Mouse (Mus musculus) heart, adult 8-10 months (tissue): ENCODE data around the gene Nudt15. TPM values are rescaled to one million over a fixed set of nuclear protein-coding genes. Genes with fewer than 3 reads are reported as not detected.
A peak's percentile ranks its signal among the peaks of the same experiment; 100 is the strongest.

Source experiments
- DNase-seq: peaks from one replicate; pipeline ENCODE4 v3.0.0; 2022; ENCODE audit warnings: low spot score
- total RNA-seq, 4 experiments: library from RNA; stranded (reverse); gene quantifications; 2 replicates each; pipeline ENCODE4 v1.2.4; 2022

The Nudt15 gene
- total RNA-seq, 4 experiments from 2014 or later, result 7.4 to 10.5 (median 8.8) TPM

DNA sequence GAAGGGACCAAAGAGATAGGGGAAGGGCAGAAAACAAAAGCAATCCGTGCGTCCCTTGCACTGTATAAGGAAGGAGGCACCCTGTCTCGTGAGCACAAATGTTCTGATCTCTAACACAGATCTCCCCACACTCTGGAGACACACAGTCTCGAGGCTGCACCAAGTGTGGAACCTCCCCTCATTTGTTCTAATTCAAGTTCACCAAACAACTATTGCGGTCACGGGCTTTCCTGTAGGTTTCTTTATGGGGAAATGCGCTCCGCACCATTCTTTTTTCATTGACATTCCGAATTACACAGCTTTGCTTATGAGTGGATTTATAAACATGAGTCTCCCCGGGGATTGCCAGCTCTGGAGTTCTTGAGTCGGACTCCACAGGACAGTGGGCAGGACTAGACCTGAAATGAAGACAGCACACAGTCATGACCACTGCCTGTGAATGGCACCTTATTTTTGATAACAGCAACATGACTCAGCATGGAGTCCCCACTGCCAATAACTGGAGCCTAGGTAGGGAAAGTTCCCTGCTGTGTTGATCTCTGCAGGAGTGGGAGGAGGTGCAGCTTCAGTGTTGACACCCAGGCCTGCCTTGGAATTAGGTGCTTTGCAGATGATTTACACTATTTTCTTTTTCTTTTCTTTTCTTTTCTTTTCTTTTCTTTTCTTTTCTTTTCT, 40.2 kb downstream of the Nudt15 start:
- DNase-seq, result no peak

DNA sequence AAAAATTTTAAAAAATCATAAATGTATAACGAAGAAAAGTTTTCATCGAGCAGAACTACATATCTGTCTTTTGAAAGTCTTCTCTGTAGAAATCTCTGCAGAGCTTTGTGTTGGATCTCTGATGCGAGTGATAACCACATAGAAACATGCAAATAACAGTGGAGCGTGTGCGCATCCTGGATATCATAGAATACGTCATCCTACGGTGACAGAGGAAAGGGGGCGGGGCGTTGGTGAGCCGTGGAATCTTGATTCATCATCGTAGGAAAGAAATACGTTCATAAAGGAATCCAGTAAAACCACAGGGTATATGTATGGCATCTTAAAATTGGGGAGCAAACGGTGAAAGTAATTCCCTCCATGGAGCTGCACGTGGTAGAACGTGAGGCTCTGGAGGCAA, 40.8 kb downstream of the Nudt15 start:
- no peak for DNase-seq

DNA sequence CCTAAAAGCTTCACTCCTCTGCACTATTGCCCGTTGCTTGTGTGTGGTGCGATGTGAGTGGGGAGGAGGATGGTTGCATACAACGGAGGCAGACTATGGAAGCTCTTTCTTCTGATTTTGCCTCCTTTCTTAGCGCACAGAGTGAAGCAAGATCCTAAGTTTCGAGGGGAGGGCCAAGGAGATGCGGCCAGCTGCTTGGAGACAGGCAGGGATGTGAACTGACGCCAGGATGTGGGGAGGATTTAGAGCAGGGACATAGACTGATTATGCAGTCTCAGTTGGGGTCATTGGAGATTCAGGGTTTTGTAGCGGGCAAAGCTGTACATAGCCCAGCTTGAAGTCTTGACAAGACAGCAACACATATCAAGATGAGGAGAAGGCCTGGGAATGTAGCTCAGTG, 41.8 kb downstream of the Nudt15 start:
- no peak for DNase-seq

DNA sequence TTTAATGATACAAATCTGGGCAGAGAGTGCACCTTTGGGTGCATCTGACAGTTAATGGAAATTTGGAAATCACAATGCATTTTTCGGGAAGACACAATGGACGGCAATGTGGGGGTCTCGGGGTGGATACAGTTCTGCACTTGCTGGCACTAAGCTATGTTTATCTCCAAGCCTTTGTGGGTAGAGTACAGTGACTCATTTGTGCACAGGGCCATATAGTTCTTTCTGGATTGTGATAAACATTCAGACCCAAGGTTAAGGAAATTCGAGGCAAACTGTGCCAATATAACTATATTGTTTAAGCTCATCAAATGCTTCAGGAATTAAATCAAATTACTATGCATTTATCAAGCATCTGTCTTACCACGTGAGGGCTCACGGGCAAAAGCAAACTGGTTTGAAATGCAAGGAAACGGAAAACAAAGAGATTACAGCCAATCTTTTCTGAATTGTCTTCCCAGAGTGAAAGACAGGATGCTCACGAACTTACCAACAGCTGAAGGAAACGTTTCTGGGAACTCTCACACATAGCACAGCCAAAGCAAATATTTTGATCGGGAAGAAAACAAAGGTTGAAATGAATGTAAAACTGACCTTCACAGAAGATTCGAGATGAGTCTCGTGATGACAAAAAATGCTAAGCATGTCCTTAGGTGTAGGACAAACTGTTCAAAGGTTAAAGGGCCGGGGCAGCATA, 44.7 kb downstream of the Nudt15 start:
- peak; percentile 53 for DNase-seq

DNA sequence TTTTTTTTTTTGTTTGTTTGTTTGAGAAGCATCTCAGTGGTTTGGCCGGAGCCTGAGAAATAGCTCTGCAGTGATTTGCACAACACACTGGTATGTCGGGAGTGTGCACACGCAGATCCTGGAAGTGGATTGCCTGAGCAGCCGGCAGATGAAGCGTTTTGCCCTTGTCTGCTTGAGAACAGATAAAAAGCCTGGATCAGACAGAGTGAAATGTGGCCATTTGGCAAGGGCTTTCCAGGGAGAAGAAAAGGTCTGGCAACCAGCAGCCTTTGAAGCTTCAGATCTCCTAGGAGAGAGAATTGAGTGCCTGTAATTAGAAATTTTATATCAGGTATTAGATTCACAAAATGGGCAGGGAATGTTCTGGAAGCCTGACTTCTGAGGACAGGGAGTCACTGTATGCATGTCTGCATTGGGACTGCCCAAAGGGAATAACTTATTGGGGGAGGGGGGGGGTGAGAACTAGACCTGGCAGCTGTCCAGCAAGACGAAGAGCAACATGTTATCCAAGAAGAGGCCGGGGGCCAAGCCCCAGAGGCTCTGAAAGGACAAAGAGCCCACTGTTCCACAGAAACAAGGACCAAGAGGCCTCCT, 45.4 kb downstream of the Nudt15 start:
- peak; percentile 59 for DNase-seq

DNA sequence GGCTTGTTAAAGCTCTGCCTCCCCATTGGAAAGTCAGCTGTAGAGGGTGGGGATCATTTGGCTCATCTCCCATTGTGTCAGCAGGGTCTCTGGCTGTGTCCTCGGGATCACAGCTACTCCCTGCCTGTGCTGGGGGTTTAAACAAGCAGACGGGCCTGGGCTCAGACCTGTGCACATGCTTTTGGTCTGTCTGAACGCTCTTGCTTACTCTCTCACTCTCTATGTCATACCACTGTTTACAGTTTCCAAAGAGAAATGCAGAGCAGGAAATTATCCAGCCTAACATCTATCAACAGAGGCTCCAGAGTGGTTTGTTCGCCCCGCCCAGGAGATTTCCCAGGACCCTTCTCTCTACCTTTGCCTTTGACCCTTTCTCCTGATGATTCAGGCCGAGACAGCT, 46.3 kb downstream of the Nudt15 start:
- DNase-seq, result no peak

DNA sequence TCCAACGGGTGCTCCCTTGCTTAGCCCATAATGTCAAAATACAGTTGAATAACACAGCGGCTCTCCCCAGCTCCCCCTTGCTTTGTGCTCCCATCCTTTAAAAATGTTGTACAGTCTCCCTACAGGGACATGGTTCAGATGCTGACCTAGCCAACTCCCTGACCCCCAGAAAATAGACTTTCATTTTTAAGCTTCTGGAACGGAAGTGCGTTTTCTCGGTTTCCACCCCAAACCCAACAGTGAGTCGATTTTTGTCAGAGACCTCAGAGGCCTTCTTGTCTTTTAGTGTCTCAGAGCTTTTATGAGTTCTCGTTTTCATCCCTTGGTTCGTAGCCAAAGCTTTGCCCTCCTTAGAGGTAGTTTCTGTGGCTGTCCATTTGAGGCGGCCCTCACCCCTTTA, 46.8 kb downstream of the Nudt15 start:
- no peak for DNase-seq

DNA sequence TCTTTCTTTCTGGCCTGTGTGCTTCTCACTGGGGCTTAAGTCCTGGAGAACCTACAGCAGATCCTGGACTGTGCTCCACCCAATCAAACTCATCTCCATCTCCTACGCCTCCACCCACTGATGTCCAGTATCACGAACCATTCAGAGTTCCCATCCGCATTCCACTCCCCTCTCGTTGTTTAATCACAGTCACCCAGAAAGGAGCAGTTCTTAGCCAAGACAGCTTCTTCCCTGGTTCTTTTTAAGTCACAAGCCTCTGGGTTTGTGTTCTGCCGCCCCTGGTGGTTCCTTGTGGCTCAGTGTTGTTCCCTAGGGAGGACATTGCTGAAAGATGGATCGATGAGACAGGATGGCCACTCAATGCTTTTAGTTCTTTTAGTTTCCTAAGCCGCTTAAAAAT, 52.3 kb downstream of the Nudt15 start:
- no peak for DNase-seq

DNA sequence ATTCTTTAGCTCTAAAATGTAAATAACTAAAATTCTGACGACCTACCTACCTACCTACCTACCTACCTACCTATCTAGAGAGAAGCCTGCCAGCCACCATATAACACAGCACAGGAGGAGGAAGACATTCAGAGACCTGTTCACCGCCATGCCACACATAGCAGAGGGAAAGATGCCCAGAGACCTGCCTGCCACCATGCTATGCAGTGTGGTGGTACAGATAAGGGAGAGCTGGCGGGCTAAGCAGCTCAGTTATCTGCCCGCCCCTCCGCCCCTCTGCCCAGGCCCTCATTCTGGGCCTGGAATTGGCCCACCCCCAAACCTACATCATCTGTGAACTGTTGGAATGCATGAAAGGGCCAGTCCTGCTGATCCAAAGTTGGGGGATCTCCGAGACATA, 53.9 kb downstream of the Nudt15 start:
- DNase-seq, result no peak

DNA sequence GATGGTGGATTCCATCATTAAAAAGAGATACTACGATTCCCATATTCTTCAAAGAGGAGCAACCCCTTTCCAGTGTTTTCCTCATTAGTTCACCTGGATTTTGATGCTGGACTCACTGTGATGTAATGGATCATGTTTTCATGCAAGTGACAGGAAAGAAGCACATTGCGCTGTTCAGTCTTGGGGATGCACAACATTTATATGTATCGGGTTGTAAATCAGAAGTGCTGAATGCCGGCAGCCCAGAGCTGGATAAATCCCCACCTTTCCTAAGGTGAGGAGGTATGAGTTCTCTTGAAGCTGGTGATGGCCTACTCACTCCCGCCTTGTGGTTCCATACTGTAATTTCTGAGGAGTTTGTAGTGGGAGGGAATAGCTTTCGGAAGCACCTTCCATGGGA, 54.7 kb downstream of the Nudt15 start:
- no peak for DNase-seq

DNA sequence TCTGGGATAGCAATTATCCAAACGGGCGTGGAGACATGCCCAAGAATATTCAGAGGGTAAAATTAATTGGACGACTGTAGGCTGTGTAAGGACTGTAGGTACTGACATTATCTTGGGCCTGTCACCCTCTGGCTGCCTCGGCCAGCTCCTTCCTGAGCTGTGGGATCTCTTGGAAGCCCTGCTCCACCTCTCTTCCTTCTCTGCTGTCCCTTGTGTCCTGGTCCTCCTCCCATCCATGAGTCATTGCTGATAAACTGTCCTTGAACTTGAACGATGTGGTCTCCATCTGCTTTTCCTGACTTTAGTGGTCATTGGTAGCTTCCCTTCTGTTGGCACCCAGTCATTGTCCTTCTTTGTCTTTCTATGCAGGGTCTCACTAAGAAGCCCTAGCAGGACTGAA, 61.4 kb downstream of the Nudt15 start:
- no peak for DNase-seq

DNA sequence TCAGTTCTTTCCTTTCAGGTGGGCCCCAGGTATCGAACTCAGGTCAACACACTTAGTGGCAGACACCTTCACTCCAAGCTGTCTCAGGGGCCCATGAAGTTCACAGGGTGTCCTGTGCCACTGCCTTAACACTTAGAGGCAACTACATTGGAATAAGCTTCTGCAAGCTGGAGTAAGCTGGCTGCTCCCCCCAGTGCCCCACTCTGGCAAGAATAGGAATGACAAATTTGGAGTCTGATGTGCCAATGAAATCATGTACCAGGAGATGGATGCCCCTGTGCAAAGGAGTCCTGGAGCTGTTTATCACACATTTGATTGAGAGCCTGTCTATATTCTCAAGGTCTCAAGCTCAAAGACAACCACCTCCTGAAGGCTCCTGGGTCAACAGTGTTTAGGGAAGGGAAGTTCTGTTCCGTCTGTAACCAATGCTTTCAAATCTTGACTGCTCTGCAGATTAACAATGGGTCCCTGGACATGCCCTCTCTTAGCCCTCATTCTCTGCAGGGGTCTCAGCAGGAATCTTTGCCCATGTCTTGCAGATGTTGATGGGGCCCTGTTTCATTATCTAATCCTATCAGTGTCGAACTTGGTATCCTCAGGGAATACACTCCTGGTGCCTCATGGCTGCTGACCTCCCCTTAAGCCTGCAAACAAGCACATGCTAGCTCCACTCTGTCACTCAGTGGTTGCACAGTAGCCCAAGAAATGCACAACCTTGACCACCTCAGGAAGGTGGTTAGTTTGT, 63.5 kb downstream of the Nudt15 start:
- DNase-seq, result no peak

DNA sequence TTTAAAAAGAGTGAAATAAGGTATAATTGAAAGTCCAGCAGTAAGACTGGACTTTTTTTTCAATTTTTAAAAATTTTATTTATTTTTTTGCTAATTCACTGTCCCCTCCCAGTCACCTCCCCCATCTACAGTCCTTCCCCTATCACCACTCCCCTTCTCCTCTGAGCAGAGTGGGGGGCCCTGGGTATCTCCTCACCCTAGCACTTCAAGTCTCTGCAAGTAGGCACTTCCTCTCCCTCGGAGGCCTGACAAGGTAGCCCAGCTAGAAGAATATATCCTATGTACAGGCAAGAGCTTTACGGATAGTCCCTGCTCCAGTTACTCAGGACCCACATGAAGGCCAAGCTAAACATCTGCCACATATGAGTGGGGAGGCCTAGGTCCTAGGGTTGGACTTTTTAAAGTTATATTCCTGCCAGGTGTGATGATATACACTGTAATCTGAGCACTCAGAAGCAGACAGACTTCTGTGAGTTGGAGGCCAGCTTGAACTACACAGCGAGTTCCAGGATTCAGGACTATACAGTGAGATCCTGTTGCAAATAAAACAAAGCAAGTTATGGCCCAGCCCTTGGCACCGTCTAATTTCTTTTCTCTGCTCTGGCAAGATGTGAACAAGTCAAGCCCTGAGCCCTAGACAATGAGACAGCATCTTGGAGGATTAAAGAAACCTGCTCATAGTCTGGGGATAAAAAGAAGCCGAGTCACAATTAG, 64.4 kb downstream of the Nudt15 start:
- no peak for DNase-seq

DNA sequence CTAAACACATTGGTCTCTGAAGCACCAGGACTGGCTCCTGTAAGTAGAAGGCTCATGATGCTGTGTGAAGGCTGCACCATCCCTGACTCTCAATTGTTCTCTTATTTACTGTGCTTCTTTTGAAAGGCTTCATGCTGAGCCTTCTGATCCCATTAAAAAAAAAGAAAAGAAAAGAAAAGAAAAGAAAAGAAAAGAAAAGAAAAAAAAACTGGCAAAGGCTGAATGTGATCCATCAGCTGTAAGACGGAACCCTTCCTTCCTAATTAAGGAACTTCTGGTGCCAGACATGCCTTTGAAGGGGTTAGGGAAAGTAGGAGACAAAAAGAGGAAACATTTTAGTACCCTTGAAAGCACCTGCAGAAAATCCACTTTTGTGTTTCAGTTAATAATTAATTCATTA, 68.3 kb downstream of the Nudt15 start:
- DNase-seq, result no peak

DNA sequence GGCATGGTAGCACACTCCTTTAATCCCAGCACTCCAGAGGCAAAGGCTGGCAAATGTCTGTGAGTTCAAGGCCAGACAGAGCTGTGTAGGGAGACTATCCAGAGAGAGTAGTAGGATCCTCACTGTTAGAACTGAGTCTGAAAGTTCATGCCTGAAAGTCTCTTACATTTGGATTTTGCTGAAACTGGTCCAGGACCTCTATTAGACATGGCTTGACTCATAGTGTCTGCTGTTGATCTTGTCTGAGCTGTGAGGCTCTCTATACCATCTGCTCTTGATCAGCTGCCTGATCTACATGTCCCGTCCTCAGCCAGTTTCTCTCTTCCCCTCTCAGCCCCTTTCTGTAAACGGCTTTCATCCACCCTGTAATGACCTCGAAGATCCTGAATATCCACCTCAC, 69.7 kb downstream of the Nudt15 start:
- no peak for DNase-seq

DNA sequence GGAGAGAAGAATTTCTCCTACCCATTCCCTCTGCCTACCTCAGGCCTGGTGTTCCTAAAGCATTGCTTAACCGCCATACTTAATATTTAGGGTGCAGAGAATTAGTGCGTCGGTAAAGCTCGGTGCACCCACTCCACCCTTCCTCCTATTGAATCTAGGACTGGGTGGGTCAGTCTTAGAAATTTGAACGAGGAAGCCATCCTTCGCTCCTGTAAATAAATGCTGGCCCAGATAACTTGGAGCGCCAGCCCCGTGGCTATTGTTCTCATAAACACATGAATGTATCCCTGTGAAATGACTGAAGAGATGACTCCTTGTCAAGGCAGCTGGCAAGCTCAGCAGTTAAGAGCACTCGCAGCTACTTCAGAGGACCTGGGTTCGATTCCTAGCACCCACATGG, 71.0 kb downstream of the Nudt15 start:
- DNase-seq, result peak; percentile 49

DNA sequence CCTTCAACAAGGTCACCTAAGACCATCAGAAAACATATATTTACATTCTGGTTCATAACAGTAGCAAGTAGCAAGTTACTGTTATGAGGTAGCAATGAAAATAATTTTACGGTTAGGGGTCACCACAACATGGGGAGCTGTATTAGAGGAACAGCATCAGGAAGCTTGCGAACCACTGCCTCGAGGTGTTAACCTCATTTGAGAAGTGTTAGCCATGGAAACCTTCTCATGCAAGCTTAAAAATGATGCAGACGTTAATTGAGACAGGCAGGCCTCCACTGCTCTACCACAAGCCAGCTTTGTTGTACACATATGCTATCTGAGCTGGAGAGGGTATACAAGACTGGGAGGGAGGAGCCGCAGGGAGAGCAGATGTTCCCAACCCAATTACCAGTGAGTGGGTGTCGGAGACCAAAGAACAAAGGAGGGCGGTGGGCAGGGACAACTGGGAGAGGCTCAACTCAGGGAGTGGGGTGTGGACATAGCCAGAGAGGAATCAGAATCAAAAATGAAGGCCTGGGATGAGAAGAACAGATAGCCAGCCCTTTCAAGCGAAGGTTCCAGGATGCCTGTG, 71.6 kb downstream of the Nudt15 start:
- DNase-seq, result no peak

DNA sequence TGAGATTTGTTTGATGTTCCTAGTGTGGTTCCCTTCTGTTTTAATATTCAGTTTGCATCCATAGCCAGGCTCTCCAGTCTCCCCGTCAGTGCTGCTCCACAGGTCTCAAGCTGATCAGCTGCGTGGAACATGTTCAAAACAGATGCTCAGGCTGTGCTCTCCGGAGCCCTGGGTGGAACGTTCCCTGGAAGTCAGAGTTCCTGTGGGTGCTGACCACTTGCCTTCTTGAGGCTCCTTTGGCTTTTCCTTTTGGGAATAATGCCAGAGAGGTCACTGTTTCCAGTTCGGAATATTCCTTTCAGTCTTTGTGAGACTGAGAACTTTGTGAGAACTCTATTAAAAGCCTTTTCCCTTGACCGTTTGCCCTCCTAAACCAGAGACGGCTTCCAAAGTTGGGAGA, 72.5 kb downstream of the Nudt15 start:
- peak; percentile 88 for DNase-seq

DNA sequence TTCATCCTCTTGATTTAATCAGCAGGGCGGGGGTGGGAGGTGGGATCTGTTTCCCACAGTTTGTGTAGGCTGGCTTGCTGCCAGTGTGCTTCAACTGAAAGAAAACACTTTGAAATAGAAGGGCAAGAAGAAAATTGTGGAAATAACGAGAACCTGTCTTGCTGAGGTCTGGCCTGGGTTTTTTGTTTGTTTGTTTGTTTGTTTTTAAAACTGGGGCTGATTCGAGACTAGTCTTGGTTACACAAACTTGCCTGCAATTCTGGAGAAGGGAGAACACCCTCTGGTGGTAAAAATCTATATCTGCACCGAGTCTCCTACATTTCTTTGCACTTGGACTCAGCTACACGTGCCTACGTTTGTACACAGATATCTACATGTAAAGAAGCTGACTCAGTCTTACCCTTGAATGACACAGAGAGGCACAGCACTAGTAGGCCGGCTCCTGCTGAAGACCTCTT, 73.4 kb downstream of the Nudt15 start:
- DNase-seq, result peak; percentile 78

DNA sequence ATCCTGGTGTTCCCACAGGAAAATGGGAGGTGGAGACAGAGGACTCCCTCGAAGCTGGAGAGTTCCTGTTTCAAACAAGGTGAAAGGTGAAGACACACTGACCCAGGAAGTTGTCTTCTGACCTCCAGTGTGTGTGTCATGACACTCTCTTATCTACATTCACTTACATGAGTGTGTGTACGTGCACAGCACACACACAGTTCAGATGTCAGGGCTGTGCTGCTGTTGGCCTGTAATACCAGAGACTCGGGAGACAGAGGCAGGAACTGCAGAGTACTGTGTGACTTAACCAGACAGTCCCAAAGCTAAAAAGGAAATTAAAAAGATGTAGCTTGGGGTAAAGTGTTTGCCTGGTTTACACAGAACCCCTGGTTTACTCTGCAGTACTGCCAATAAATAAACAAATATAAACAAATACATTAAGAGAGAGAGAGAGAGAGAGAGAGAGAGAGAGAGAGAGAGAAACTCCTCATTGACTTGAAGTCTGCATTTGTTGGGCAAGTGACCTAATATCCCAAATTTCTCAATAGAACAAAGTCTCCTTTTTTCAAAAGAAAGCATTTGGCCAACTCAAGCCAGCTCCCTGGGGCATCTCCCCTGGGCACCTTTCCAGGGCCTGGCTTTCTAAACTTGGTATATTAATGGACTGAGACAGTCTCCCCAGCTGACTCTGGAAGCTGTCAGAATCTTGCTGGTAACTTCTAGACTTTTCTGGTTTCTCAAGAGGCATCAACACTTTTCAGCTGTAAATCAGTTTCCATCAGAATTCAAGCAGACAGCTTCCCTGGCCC, 74.2 kb downstream of the Nudt15 start:
- DNase-seq, result peak; percentile 77

DNA sequence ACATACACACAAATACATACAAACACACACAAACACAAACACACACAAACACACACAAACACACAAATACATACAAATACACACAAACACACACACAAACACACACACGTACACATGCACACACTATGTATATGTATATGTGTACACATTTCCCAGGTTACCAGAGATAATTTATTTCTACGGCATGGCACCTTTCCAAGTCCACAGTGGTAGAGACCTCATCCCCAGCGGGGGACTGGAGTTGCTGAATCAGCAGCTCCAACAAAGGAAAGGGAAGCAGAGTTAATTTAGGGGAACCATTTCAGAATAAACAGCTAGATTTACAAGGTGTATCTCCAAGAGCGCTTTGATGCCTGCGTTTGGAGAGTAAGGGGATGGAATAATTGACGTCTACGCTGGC, 75.8 kb downstream of the Nudt15 start:
- no peak for DNase-seq
